Mouse (Mus musculus): ENCODE measurements around the gene Rp9.

Gene Rp9

DNA sequence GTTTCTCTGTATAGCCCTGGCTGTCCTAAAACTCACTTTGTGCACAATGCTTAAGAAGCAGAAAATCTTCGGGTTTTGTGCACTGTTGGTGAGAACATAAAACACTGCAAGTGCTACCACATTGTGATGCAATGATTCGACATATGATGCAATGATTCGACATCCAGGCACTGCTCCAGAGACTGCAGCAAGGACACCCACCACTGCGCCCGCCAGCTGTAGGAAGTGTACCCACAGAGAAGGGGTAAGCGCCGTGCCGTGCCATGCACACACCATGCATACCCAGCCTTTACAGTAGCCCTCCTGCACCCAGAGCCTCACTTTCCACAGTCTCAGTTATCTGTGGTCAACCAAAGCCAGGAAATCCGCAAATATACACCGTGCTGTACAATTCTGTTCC, 102.9 kb downstream of the Rp9 start:
- in situ Hi-C loops (cut with MboI) = no loop called here

DNA sequence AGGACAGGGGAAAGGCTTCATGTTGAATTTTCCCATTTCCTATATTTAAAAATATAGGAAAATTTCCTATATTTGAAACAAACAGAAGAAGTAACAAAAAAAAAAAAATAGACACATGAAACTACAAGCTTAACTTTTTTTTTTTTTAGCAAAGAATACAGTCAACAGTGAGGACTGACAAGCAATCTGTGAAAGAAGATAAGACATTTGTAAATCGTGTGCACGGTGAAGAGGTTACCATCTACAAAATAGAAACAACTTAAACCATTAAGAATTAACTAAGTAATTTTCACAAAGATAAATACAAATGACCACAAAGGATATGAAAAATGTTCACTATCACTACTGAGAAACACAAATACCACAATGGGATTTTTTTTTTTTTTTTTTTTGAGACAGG, 103.3 kb downstream of the Rp9 start:
- in situ Hi-C loops (cut with MboI) = no loop called here
